Mouse (Mus musculus): ENCODE measurements around the gene Pmm2.

Pmm2 gene

DNA sequence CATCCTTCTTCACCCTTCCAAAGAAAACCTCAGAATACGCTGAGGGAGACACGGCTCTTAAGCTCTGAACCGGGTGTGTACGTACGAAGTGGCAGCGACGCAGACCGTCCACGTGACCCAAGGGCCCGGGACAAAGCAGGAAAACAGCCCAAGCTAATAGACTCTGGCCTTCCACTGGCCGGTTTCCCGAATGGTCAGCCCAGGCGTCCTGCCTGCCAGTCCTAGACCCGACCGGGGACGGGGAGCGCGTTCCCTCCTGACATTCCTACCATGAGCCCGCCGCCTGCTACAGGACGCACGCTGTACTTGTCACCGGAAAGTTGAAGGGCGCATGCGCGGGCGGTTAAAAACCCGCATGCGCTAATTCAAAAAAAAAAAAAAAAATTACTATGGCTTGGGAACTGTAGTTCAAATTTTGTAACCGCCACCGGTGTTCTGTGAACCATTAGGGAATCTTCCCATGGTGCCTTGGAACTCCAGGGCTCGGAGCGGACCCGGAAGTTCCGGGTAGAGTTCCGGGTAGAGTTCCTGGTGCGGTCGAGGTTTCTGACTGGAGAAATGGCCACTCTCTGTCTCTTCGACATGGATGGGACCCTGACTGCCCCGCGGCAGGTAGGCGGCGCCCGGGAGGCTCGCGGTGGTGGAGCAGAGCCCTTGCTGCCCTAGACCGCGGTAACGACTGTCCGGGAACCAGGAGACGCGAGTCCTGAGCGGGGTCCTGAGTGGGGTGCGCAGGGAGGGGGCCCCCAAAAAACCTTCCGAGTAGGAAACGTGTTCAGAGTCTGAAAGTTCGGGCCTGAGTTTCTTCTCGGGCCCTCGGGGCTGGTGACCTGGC is at the start of gene Pmm2, which contains the start of gene Tmem186:
TSS of gene Pmm2 (plus strand) at position 458 of the 835 bp plus-strand sequence.
TSS of gene Tmem186 (minus strand) at position 496 of the 835 bp plus-strand sequence.
- peak; percentile 71 to 82 for DNase-seq (ENCODE audit: low spot score in 2 of 2)

DNA sequence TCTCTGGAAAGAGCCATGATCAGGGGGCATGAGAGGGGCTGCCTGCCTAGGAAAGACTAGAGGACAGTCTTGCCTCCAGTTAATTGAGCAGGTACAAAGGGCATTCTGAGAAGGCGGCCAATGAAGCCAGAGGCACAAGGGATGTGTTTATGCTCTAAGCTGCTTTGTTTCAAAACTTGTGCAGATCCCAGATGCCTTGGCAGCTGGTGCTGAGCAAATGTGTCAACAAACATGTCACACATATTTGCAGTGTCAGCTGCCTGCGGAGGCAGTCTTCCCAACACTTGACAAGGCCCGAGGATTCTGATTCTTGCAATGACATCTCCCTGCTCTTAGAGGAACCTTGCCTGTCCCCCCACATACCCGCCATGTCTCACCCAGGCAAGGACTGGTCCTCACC is 42.1 kb upstream of the Pmm2 start:
- no peak for DNase-seq (ENCODE audit: low spot score in 2 of 2)

- no peak for DNase-seq (ENCODE audit: low spot score in 2 of 2)
Observed at GRCm38 (mm10) chr16:8596336-8596735, 41.1 kb upstream of the Pmm2 start.

DNA sequence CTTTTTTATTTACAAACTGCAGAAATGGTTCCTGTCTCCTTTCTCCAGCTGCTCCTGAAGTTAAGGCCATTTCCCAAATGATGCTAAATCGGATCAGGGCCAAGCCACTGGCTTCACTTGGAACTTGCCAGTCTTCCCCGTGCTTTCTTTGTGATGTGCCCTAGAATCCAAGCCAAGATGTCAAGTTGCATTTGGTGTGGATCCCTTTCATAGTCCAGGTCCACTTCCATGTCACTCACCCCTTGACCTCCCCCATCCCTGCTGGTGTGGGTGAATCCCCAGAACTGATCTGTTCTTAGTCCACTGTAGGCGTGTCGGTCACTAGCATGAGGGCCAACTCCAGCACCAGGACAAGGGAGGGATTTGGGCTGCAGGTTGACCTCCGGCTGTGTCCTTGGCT is 40.0 kb upstream of the Pmm2 start:
- DNase-seq (ENCODE audit: low spot score in 2 of 2): no peak

DNA sequence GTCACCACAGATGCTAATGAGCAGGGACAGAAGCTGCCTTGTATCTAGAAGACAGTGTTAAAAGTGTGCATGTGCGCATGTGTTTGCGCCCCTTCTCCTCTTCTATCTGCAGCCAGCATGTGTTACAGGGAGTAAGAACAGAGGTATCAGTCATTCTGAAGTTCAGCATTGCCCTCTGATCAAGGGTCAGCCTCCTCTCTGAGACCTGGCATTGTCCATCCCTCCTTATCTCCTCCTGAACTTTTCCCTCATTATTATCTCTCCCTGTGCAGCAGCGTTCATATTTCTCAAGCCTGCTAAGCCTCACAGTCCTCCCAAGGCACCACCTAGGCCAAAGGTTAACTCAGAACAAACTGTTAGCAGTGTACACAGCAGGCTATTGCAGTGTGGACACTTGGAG is 33.7 kb upstream of the Pmm2 start:
- DNase-seq (ENCODE audit: low spot score in 2 of 2): no peak

DNA sequence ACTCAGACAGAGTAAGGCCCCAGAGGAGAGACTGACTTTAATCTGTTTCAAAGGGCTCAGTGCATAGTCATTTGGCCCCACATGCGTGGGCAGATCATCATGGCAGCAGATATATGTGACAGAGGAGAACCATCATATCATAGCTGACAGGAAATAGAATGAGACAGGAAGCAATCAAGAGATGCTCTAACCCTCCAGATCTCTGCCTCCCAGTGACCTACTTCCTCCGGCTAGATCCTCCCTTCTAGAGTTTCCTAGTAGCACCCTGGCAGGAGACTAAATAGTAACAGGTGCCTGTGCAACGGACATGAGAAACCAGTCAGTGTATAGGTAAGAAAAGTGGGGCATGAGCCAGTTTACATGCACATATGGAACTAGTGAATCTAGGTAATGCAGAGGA is 27.1 kb upstream of the Pmm2 start:
- DNase-seq (ENCODE audit: low spot score in 2 of 2): no peak

GRCm38 (mm10) chr16:8612214-8613005 is 25.1 kb upstream of the Pmm2 start:
- DNase-seq (ENCODE audit: low spot score in 2 of 2): no peak

- DNase-seq (ENCODE audit: low spot score in 2 of 2): no peak
Observed at GRCm38 (mm10) chr16:8613039-8613438, 24.4 kb upstream of the Pmm2 start.

DNA sequence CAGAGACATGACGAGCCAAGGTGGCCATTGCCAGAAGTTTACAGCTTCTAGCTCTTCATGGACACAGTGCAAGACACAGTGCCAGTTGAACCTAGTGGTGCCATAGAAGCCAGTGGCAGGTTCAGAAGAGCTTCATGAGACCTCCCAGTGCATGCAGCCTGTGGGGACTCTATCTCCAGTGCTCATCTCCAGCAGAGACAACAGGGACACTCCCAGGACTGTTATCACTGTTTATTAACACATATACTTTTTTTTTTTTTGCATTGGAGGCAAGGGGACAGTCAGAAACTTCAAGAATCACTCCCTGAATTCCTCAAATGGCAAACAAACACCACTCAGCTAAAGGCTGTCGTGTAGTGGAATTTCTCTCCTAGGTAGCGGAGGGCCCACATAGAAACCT is 24.0 kb upstream of the Pmm2 start:
- DNase-seq (ENCODE audit: low spot score in 2 of 2): no peak

GRCm38 (mm10) chr16:8619659-8620314 is 17.7 kb upstream of the Pmm2 start:
- DNase-seq (ENCODE audit: low spot score in 2 of 2): no peak

GRCm38 (mm10) chr16:8620315-8621115 is 17.0 kb upstream of the Pmm2 start:
- DNase-seq (ENCODE audit: low spot score in 2 of 2): no peak

DNA sequence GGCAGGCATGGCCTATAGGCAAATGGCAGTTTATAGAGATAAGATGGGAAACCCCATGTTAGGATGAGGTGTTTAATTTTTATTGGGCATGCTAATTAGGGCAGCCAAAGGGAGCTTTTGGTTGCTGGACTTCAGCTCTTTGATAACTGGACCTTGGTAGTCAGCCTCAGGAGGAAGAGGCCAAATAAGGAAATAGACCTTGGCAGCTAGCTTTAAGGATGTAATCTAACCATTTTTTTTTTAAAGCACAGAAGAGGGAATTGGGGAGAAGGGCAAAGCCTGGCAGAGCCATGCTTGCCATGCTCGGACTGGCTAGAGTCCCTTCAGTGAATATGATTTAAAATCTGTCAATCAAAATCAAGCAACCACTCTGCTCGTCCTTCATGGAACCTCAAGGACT is 7.1 kb upstream of the Pmm2 start:
- DNase-seq (ENCODE audit: low spot score in 2 of 2): no peak

DNA sequence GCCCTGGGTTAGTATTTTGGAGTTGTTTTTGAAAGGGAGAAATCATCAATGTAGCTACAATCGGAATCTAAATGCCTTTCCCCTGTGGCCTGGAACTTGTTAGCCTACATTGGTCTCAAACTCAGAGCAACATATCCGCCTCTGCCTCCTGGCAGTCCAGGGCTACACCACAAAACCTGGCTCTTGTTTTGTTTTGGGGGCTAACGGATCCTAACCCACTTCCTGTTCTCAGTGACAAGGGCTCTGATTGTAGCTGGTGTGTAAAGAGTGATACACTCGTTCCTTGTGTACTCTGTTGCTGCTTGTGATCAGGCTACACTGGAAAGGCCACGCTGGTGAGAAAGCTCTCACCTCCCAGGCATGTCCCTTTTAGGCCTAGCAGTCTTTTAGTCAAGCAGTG is 6.0 kb upstream of the Pmm2 start:
- no peak for DNase-seq (ENCODE audit: low spot score in 2 of 2)

GRCm38 (mm10) chr16:8636867-8637216 is 632 bp upstream of the Pmm2 start:
- no peak for DNase-seq (ENCODE audit: low spot score in 2 of 2)

DNA sequence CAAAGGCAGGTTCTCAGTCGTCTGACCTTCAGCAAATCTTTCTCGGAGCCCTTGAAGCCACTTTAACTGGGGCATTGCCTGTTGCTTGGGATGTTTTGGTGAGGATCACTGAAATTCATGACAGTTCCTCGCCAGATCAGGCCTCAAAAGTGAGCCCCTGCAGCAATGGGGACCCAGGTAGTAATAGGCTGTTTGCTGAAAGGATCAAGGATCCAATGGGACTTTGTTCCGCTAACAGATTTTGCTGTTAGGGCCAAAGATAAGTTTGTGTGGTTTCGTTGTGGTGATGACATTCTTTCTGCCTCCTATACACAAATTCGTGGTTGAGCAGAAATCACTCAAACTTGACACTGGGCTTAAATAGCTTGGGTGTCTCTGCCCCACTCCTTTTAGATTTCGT is 657 bp downstream of the Pmm2 start:
- DNase-seq (ENCODE audit: low spot score in 2 of 2): no peak

DNA sequence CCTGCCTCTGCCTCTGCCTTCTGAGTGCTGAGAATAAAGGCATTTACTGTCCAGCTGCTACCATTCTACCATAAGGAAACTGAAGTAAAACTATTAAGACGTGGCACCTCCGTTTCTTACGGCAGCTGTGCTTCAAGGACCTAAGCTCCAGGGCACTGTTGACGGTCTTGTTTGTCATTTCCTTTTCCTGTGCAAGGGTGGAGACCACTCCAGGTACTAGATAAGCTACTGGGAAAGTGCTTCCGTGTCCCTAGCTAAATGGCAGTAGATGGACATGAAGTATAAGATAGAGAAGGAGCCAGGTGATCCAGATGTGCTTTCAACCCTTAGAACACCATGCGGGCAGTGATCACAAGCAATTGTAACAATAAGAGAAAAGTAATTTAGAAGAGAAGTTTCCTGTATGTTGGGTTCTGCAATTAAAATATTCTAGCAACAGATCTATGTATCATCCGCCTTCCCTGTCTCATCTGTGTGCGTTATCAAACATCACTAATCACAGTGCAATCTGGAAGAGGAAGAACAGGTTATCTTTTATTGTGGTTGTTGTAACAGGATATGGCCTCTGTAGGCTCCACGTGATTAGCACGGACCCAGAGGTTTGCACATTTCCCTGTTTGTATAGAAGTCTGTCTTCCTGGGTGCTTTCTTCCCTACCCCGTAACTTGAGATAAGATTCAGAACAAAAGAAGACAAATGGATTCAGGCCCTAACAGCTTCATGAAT is 2.2 kb downstream of the Pmm2 start:
- no peak for DNase-seq (ENCODE audit: low spot score in 2 of 2)

- no peak for DNase-seq (ENCODE audit: low spot score in 2 of 2)
Observed at GRCm38 (mm10) chr16:8643855-8644254, 6.4 kb downstream of the Pmm2 start.

GRCm38 (mm10) chr16:8645546-8645945 is 8.1 kb downstream of the Pmm2 start:
- DNase-seq (ENCODE audit: low spot score in 2 of 2): no peak

- no peak for DNase-seq (ENCODE audit: low spot score in 2 of 2)
Observed at GRCm38 (mm10) chr16:8650007-8650406, 12.5 kb downstream of the Pmm2 start.

DNA sequence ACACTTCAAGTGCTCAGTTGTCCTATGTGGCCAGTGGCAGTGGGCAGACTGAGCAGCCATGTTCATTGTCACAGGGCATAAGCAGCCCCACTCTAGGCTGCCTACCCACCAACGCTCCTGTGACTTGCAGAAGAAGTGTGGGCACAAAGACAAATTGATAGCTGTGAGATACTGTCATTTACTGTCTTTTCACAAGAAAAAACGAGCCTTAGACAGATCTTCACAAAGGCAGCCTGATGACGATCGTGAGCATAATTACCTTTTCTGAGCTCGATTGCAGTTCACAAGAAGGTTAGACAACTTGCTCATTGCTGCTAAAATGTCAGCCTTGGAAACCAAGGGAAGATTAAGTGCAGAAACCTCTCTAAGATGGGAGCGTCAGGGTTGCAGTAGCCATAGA is 17.6 kb downstream of the Pmm2 start:
- no peak for DNase-seq (ENCODE audit: low spot score in 2 of 2)

GRCm38 (mm10) chr16:8655599-8655998 is 18.1 kb downstream of the Pmm2 start:
- no peak for DNase-seq (ENCODE audit: low spot score in 2 of 2)
